Mouse (Mus musculus) olfactory bulb, adult 2 months (tissue): ENCODE measurements around the gene Ppih.
A peak's percentile ranks its signal among the peaks of the same experiment; 100 is the strongest.

Experiments
- CTCF ChIP-seq: fragments of 200-500 bp; IDR thresholded peaks from 2 replicates; pipeline ENCODE4 v1.5.1; 2012; ENCODE audit warnings: low read depth, mild to moderate bottlenecking, low read length, moderate library complexity; ENCODE audit not compliant: insufficient read depth
- POLR2A ChIP-seq: fragments of 200-500 bp; IDR thresholded peaks from 2 replicates; pipeline ENCODE4 v1.6.1; 2012; ENCODE audit warnings: mild to moderate bottlenecking, low read depth, low read length, moderate library complexity; ENCODE audit not compliant: insufficient read depth

DNA sequence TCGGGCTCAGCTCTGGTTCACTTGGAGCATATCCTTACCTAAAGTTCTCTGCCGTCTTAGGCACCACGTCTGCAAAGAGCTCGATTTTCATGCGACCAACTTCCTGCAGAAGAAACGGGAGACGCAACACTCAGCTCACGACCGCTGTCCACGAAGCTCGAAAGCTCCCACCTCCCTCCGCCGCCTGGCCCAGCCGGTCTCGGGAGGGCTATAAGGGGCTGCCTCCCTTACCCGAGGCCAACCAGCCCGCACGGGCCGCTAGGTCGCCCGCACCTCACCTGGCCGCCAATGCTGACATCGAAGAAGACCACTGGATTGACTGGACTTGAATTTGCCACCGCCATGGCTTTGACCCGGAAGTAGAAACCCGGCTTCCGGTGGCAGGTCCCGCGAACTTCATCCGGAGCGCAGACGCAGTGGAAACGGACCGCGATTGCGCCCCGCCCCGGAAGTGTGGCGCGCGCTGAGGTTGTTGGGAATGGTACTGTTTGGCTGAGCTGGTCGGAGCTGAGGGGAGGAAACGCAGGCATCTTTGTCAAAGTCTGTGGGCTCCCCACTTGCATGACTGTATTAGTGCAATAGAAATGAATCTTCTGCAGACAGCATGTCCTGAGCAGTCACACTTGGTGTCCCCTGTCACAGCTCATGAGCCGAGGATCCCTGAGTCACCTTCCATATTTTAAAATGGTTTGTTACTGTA lies at the start of gene Ppih:
- TF ChIP-seq CTCF (no peak), POLR2A (peak; percentile 82)
